Mouse (Mus musculus) neural tube, embryonic 13.5 days (tissue): ENCODE data around the gene Snhg11. TPM values are rescaled to one million over a fixed set of nuclear protein-coding genes. Genes with fewer than 3 reads are reported as not detected.
"Not testable (repeated sequence)": the region's sequence is repeated elsewhere in the genome, so short reads cannot be mapped to it uniquely, and the experiment has no call there.

Experiments used
- ATAC-seq: fragments of 200-750 bp; cut with Nextera tagmentation; 2 replicates; pipeline ENCODE4 v1.8.0; 2017; ENCODE audit warnings: low read depth, mild to moderate bottlenecking, moderate TSS enrichment, moderate library complexity
- H3K27ac ChIP-seq: fragments of 300-500 bp; sonication (generic); replicated peaks from 2 replicates; pipeline ENCODE4 v1.5.1; 2015; ENCODE audit warnings: moderate library complexity, mild to moderate bottlenecking, inconsistent platforms
- H3K27me3 ChIP-seq: fragments of 300-500 bp; sonication (generic); 2 replicates; pipeline ENCODE4 v1.6.1; 2015; ENCODE audit warnings: mild to moderate bottlenecking, inconsistent platforms
- H3K36me3 ChIP-seq: fragments of 300-500 bp; sonication (generic); 2 replicates; pipeline ENCODE4 v1.6.1; 2015; ENCODE audit warnings: mild to moderate bottlenecking, inconsistent platforms
- H3K4me1 ChIP-seq: fragments of 300-500 bp; sonication (generic); replicated peaks from 2 replicates; pipeline ENCODE4 v1.6.1; 2015; ENCODE audit warnings: inconsistent platforms
- H3K4me2 ChIP-seq: fragments of 300-500 bp; sonication (generic); 2 replicates; pipeline ENCODE4 v1.6.1; 2015; ENCODE audit warnings: inconsistent platforms, mild to moderate bottlenecking, moderate library complexity
- H3K4me3 ChIP-seq: fragments of 300-500 bp; sonication (generic); 2 replicates; pipeline ENCODE4 v1.5.1; 2015; ENCODE audit warnings: mild to moderate bottlenecking, inconsistent platforms
- H3K9ac ChIP-seq: fragments of 300-500 bp; sonication (generic); 2 replicates; pipeline ENCODE4 v1.6.1; 2015; ENCODE audit warnings: moderate library complexity, mild to moderate bottlenecking, inconsistent platforms
- H3K9me3 ChIP-seq: fragments of 300-500 bp; sonication (generic); 2 replicates; pipeline ENCODE4 v1.6.1; 2016; ENCODE audit warnings: inconsistent platforms
- WGBS: fragments of 180-500 bp; shearing (Covaris S2); methylation state at CpG from one replicate; pipeline ENCODE4 v1.1.7; 2015; 5-methylcytosine and 5-hydroxymethylcytosine counted together
- polyA plus RNA-seq: library from polyadenylated mRNA; unstranded; fragments of >200 nt; fragmentation: Nextera tagmentation; extraction: Ambion mirVana; gene quantifications from 2 replicates; pipeline ENCODE4 v1.2.1, GENCODE M21; 2015

Snhg11 gene
- polyA plus RNA-seq, 1 experiment from 2014 or later = 687 TPM

GRCm38 (mm10) chr2:158373516-158373915, 1.9 kb upstream of the Snhg11 start:
- 65% methylated on average over 7 of the region's 7 CpGs for WGBS
- Histone ChIP-seq H3K4me1 (peaks cover 21% of the 10 kb centered on the region), H3K36me3 (peaks cover 10% of the 10 kb centered on the region; the same call in 1 of the 2 replicates), H3K9ac (no peak overlapping the region), H3K4me2 (no peak overlapping the region), H3K9me3 (no peaks in the 10 kb centered on the region), H3K27ac (no peak overlapping the region), H3K27me3 (peaks cover 21% of the 10 kb centered on the region), H3K4me3 (no peak overlapping the region)
- ATAC-seq = no peak

GRCm38 (mm10) chr2:158376123-158376687, 767 bp downstream of the Snhg11 start:
- H3K9me3 ChIP-seq = no peaks in the 10 kb centered on the region
- H3K27ac ChIP-seq = peak overlapping the region; percentile 90
- H3K4me3 ChIP-seq = peak overlapping the region; percentile 51
- peak; percentile 24 for ATAC-seq
- peak overlapping the region; percentile 57 for H3K4me2 ChIP-seq
- H3K27me3 ChIP-seq = peaks cover 21% of the 10 kb centered on the region
- peaks cover 28% of the 10 kb centered on the region for H3K4me1 ChIP-seq
- H3K36me3 ChIP-seq = peaks cover 20% of the 10 kb centered on the region
- H3K9ac ChIP-seq = peak overlapping the region; percentile 86
- 27% methylated on average over 12 of the region's 12 CpGs for WGBS

- ATAC-seq = no peak
- peak overlapping the region; percentile 51 for H3K4me3 ChIP-seq
- WGBS = 63% methylated on average over 7 of the region's 7 CpGs
- H3K27ac ChIP-seq = peak overlapping the region; percentile 90
- H3K9ac ChIP-seq = peak overlapping the region; percentile 86
- H3K4me2 ChIP-seq = peak overlapping the region; percentile 57
- no peaks in the 10 kb centered on the region for H3K9me3 ChIP-seq
- peaks cover 28% of the 10 kb centered on the region for H3K4me1 ChIP-seq
- peaks cover 22% of the 10 kb centered on the region for H3K36me3 ChIP-seq
- H3K27me3 ChIP-seq = peaks cover 21% of the 10 kb centered on the region
These were observed 1.4 kb downstream of the Snhg11 start for GRCm38 (mm10) chr2:158376798-158377197.

DNA sequence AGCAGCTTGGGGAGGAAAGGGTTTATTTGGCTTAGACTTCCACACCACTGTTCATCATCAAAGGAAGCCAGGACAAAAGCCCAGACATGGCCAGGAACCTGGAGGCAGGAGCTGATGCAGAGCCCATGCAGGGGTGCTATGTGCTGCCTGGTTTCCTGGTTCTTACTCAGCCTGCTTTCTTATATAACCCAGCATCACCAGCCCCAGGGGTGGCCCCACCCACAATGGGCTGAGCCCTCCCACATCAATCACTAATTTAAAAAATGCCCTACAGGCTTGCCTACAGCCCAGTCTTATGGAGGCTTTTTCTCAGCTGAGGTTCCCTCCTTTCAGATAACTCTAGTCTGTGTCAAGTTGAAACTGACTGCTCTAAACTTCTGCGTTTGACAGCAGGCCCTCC, 2.4 kb downstream of the Snhg11 start:
- WGBS = 89% methylated on average over 1 of the region's 1 CpGs
- Histone ChIP-seq H3K4me3 (peak overlapping the region; percentile 51), H3K9ac (peak overlapping the region; percentile 52), H3K9me3 (no peaks in the 10 kb centered on the region), H3K4me1 (peaks cover 28% of the 10 kb centered on the region), H3K36me3 (peaks cover 22% of the 10 kb centered on the region), H3K4me2 (peak overlapping the region; percentile 57), H3K27ac (no peak overlapping the region), H3K27me3 (peaks cover 21% of the 10 kb centered on the region)
- no peak for ATAC-seq

DNA sequence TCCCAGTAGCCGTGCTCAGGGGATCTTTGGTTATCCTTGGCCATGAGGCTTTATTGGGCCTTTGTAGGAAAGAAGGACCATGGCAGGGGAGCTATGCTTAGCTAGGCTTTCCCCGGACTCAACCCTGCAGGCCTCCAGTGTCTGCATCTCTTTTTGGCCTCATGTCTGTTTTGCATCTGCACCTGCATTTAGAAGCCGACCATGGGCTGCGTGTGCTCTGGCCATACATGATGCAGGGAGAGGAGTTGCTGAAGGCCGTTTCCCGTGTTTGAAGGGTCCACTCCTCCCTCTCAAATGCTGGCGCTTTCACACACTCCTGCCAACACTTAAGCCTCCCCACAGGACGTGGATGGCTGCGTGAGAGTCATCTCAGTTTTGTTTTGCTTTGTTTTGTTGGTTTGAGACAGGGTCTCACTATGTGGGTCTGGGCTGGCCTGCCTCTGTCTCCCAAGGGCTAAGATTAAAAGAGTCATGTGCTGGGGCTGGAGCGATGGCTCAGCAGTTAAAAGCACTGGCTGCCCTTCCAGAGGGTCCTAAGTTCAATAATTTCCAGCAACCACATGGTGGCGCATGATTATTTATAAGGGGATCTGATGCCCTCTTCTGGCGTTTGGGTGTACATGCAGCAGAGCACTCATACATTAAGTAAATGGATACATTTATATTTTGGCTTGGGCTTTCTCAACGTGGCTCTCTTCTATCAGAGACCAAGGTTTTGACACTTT, 4.1 kb downstream of the Snhg11 start:
- 47% methylated on average over 13 of the region's 13 CpGs for WGBS
- peaks cover 9% of the 10 kb centered on the region for H3K27me3 ChIP-seq
- H3K4me1 ChIP-seq = peaks cover 28% of the 10 kb centered on the region
- no peak overlapping the region for H3K4me3 ChIP-seq
- H3K4me2 ChIP-seq = peak overlapping the region; percentile 18; the same call in 1 of the 2 replicates
- H3K27ac ChIP-seq = no peak overlapping the region
- no peaks in the 10 kb centered on the region for H3K9me3 ChIP-seq
- ATAC-seq = no peak; the same call in 1 of the 2 replicates
- H3K36me3 ChIP-seq = peaks cover 25% of the 10 kb centered on the region
- H3K9ac ChIP-seq = peak overlapping the region; percentile 34; the same call in 1 of the 2 replicates

GRCm38 (mm10) chr2:158386072-158386471, 10.6 kb downstream of the Snhg11 start:
- H3K27ac ChIP-seq = no peak overlapping the region
- peaks cover 14% of the 10 kb centered on the region; the same call in 1 of the 2 replicates for H3K36me3 ChIP-seq
- H3K4me3 ChIP-seq = no peak overlapping the region
- no peak for ATAC-seq
- H3K9ac ChIP-seq = no peak overlapping the region
- no peaks in the 10 kb centered on the region for H3K4me1 ChIP-seq
- no peak overlapping the region for H3K4me2 ChIP-seq
- no peaks in the 10 kb centered on the region for H3K27me3 ChIP-seq
- WGBS = 41% methylated on average over 8 of the region's 8 CpGs
- no peaks in the 10 kb centered on the region for H3K9me3 ChIP-seq

DNA sequence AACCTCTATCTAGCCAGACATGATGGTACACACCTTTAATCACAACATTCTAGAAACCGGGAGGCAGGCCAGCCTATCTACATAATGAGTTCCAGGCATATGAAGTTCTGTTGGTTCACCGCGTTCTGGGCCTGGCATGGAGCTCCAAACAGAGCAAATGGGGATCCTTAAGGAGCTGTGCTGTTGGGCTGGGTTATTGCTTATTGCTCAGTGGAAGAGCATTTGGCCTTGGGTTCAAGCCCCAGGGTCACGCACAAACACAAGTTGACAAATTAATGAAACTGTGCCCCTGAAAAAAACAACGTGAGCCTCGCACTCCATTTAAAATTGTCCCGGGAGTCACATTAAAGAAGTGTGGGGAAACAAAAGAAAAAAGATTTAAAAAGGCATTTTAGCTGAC, 14.0 kb downstream of the Snhg11 start:
- no peaks in the 10 kb centered on the region for H3K9me3 ChIP-seq
- 85% methylated on average over 7 of the region's 7 CpGs for WGBS
- no peak overlapping the region for H3K4me3 ChIP-seq
- no peak overlapping the region for H3K9ac ChIP-seq
- no peaks in the 10 kb centered on the region for H3K27me3 ChIP-seq
- peaks cover 8% of the 10 kb centered on the region; the same call in 1 of the 2 replicates for H3K36me3 ChIP-seq
- H3K27ac ChIP-seq = no peak overlapping the region
- no peaks in the 10 kb centered on the region for H3K4me1 ChIP-seq
- no peak overlapping the region for H3K4me2 ChIP-seq
- no peak for ATAC-seq

DNA sequence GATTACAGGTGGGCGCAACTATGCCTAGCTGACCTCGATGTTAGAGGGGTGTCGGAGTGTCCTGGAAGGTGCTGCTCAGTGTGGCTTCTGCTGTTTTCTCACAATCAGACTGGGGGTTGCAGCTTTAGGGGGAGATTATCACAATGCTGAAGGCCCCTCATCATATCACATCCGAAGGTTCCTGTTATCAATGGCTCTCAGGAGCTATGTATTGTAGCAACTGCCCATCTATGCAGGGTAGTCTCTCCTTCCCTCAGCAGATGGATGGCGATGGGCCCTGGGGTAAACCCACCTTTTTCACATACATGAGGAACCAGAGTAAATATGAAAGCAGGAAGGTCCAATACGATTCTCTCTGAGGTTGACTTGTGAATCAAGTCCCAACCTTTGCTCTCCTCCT, 20.9 kb downstream of the Snhg11 start:
- Histone ChIP-seq H3K27ac (no peak overlapping the region), H3K9ac (no peak overlapping the region), H3K4me1 (no peaks in the 10 kb centered on the region), H3K4me2 (no peak overlapping the region), H3K9me3 (no peaks in the 10 kb centered on the region), H3K4me3 (no peak overlapping the region), H3K36me3 (no peaks in the 10 kb centered on the region), H3K27me3 (no peaks in the 10 kb centered on the region)
- no peak for ATAC-seq
- WGBS = 89% methylated on average over 6 of the region's 6 CpGs

DNA sequence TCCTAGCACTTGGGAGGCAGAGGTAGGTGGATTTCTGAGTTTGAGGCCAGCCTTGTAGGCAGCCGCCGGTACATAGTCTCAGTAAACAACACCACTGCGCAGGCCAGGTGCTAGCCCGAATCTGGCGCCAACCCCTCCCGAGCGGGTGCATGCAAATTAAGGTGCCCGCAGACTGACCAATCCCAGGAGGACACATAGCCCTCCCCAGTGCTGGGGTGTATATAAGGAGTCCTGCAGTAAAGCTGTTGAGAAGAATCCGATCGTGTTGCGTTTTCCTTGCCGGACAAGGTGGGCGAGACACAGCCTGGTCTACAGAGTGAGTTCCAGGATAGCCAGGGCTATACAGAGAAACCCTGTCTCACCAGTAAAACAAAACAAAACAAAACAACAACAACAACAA, 21.7 kb downstream of the Snhg11 start:
- 65% methylated on average over 13 of the region's 13 CpGs for WGBS

DNA sequence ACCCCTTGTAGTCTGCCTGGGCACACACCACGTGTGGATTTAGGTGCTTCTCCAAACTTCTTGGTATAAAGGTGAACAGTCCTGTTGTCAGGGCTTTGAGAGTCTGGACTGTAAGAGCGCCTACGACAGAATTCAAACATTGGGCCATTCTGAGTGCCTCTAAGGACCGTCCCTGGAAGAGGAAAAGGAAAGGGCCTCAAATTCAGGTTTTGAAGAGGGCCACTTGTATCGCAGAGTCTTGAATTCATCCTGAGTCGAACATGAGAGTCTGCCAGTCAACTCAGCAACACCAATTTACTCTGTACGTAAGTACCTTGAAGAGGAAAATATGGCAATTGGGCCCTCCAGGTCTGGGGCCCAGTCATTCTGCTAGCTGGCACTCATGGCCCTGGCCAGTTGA, 27.5 kb downstream of the Snhg11 start:
- Histone ChIP-seq H3K4me2 (no peak overlapping the region), H3K4me3 (no peak overlapping the region), H3K4me1 (no peaks in the 10 kb centered on the region), H3K9ac (no peak overlapping the region), H3K36me3 (no peaks in the 10 kb centered on the region), H3K27me3 (no peaks in the 10 kb centered on the region), H3K9me3 (no peaks in the 10 kb centered on the region), H3K27ac (no peak overlapping the region)
- WGBS = 87% methylated on average over 7 of the region's 7 CpGs
- ATAC-seq = no peak

More for the DNA sequence above, 21.7 kb downstream of the Snhg11 start:
- not testable (repeated sequence) for H3K27ac ChIP-seq, H3K9me3 ChIP-seq, H3K4me2 ChIP-seq, H3K4me1 ChIP-seq, H3K9ac ChIP-seq, H3K4me3 ChIP-seq, H3K36me3 ChIP-seq, ATAC-seq, H3K27me3 ChIP-seq

GRCm38 (mm10) chr2:158408997-158409594, 33.7 kb downstream of the Snhg11 start:
- Histone ChIP-seq H3K4me2 (peak overlapping the region; percentile 57), H3K9me3 (no peaks in the 10 kb centered on the region), H3K36me3 (no peaks in the 10 kb centered on the region), H3K27ac (peak overlapping the region; percentile 74), H3K27me3 (no peaks in the 10 kb centered on the region), H3K9ac (peak overlapping the region; percentile 64), H3K4me1 (peaks cover 32% of the 10 kb centered on the region), H3K4me3 (peak overlapping the region; percentile 95)
- ATAC-seq = peak; percentile 45; the same call in 1 of the 2 replicates
- 22% methylated on average over 14 of the region's 14 CpGs for WGBS

DNA sequence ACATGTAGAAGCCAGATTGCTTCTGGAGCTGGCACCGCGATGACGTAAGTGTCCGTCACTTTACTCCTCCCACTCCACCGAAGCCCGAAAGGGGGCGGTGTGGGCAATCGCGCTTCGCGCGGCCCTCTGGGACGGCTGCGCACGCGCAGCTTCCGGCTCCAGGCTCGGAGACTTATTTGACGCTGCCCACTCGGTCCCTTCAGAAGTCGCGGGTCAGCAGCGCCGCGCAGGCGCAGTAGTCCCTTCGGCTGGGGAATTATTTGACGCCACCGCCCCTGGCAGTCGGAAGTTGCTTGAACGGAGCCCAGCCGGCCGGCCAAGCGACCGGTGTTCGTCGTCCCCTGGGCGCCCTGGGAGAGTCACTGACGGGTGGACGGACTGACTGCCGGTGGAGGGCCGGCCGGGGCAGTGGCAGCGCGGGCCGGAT, 34.2 kb downstream of the Snhg11 start, which contains the start of gene Ralgapb:
Ralgapb (plus strand) TSS at position 254 of the 427 bp plus-strand sequence.
- peak within 1 kb of the TSS; percentile 94 for H3K4me2 ChIP-seq
- H3K4me3 ChIP-seq = peak within 1 kb of the TSS; percentile 95
- peak within 1 kb of the TSS; percentile 95 for H3K27ac ChIP-seq
- no peaks in the 10 kb centered on the region for H3K9me3 ChIP-seq
- under 1% methylated on average over 46 of the region's 46 CpGs for WGBS
- H3K9ac ChIP-seq = peak within 1 kb of the TSS; percentile 94
- H3K27me3 ChIP-seq = no peaks in the 10 kb centered on the region
- H3K36me3 ChIP-seq = no peaks in the 10 kb centered on the region
- ATAC-seq = peak; percentile 86
- H3K4me1 ChIP-seq = peaks cover 32% of the 10 kb centered on the region
